Mouse (Mus musculus) kidney, embryonic 14.5 days (tissue): ENCODE data around the gene Fgd5. TPM values are rescaled to one million over a fixed set of nuclear protein-coding genes. Genes with fewer than 3 reads are reported as not detected.
"Not testable (repeated sequence)": the region's sequence is repeated elsewhere in the genome, so short reads cannot be mapped to it uniquely, and the experiment has no call there.

Experiments used
- ATAC-seq: fragments of 200-750 bp; cut with Nextera tagmentation; 2 replicates; pipeline ENCODE4 v1.8.0; 2017; ENCODE audit warnings: moderate number of reproducible peaks, mild to moderate bottlenecking, moderate TSS enrichment, moderate library complexity; ENCODE audit not compliant: low FRiP score, low TSS enrichment
- H3K27ac ChIP-seq: fragments of 300-500 bp; sonication (generic); 2 replicates; pipeline ENCODE4 v1.5.1; 2014; ENCODE audit warnings: low read depth, mild to moderate bottlenecking, low read length, moderate library complexity, mixed read lengths
- H3K27me3 ChIP-seq: fragments of 300-500 bp; sonication (generic); 2 replicates; pipeline ENCODE4 v1.6.1; 2014; ENCODE audit warnings: mild to moderate bottlenecking, low read length; ENCODE audit not compliant: control insufficient read depth, insufficient read depth
- H3K36me3 ChIP-seq: fragments of 300-500 bp; sonication (generic); 2 replicates; pipeline ENCODE4 v1.6.1; 2014; ENCODE audit warnings: low read length, mixed read lengths; ENCODE audit not compliant: control insufficient read depth, insufficient read depth
- H3K4me1 ChIP-seq: fragments of 300-500 bp; sonication (generic); 2 replicates; pipeline ENCODE4 v1.6.1; 2014; ENCODE audit warnings: low read length, mixed read lengths; ENCODE audit not compliant: control insufficient read depth, insufficient read depth
- H3K4me2 ChIP-seq: fragments of 300-500 bp; sonication (generic); replicated peaks from 2 replicates; pipeline ENCODE4 v1.6.1; 2014; ENCODE audit warnings: low read depth, mild to moderate bottlenecking, low read length
- H3K4me3 ChIP-seq: fragments of 300-500 bp; sonication (generic); 2 replicates; pipeline ENCODE4 v1.5.1; 2014; ENCODE audit warnings: mild to moderate bottlenecking, low read length
- H3K9ac ChIP-seq: fragments of 300-500 bp; sonication (generic); 2 replicates; pipeline ENCODE4 v1.6.1; 2014; ENCODE audit warnings: low read depth, mild to moderate bottlenecking, low read length, moderate library complexity
- H3K9me3 ChIP-seq: fragments of 300-500 bp; sonication (generic); 2 replicates; pipeline ENCODE4 v1.6.1; 2016; ENCODE audit warnings: low read length; ENCODE audit not compliant: control insufficient read depth
- WGBS: fragments of 180-500 bp; shearing (Covaris S2); extraction: QIAGEN DNeasy Blood & Tissue Kit; methylation state at CpG from one replicate; pipeline ENCODE4 v1.1.7; 2014; 5-methylcytosine and 5-hydroxymethylcytosine counted together
- polyA plus RNA-seq: library from polyadenylated mRNA; unstranded; fragments of >200 nt; fragmentation: Nextera tagmentation; extraction: Ambion mirVana; gene quantifications from 2 replicates; pipeline ENCODE4 v1.2.1, GENCODE M21; 2014

Gene Fgd5
- polyA plus RNA-seq, 1 experiment from 2014 or later: 14.0 TPM

- H3K27me3 ChIP-seq: no peaks in the 10 kb centered on the region
- WGBS: 41% methylated on average over 16 of the region's 16 CpGs
- no peak overlapping the region for H3K27ac ChIP-seq
- no peaks in the 10 kb centered on the region for H3K9me3 ChIP-seq
- H3K4me3 ChIP-seq: no peak overlapping the region
- H3K9ac ChIP-seq: 0 out of 2 replicates have a peak overlapping the region, but pooled peaks have one; percentile 23
- ATAC-seq: peak; percentile 86
- no peaks in the 10 kb centered on the region for H3K36me3 ChIP-seq
- H3K4me2 ChIP-seq: no peak overlapping the region
- no peaks in the 10 kb centered on the region for H3K4me1 ChIP-seq
Measured at GRCm38 (mm10) chr6:92067146-92067790, 88.6 kb downstream of the Fgd5 start.

- Histone ChIP-seq H3K9ac (no peak overlapping the region), H3K4me1 (no peaks in the 10 kb centered on the region), H3K36me3 (no peaks in the 10 kb centered on the region), H3K4me2 (no peak overlapping the region), H3K27me3 (no peaks in the 10 kb centered on the region), H3K9me3 (no peaks in the 10 kb centered on the region), H3K27ac (no peak overlapping the region), H3K4me3 (no peak overlapping the region)
- ATAC-seq: no peak
- WGBS: 39% methylated on average over 15 of the region's 15 CpGs
Measured at GRCm38 (mm10) chr6:92071121-92071839, 92.6 kb downstream of the Fgd5 start.

GRCm38 (mm10) chr6:92080730-92081129 lies 102.1 kb downstream of the Fgd5 start:
- ATAC-seq: no peak
- H3K4me1 ChIP-seq: no peaks in the 10 kb centered on the region

GRCm38 (mm10) chr6:92082756-92083155 lies 104.1 kb downstream of the Fgd5 start:
- Histone ChIP-seq H3K4me3 (no peak overlapping the region), H3K36me3 (no peaks in the 10 kb centered on the region), H3K4me1 (no peaks in the 10 kb centered on the region), H3K27ac (no peak overlapping the region), H3K9me3 (no peaks in the 10 kb centered on the region), H3K4me2 (no peak overlapping the region), H3K9ac (no peak overlapping the region), H3K27me3 (no peaks in the 10 kb centered on the region)
- no peak for ATAC-seq
- whole genome bisulfite sequencing: 88% methylated on average over 4 of the region's 4 CpGs

More at GRCm38 (mm10) chr6:92080730-92081129, 102.1 kb downstream of the Fgd5 start:
- H3K9ac ChIP-seq: no peak overlapping the region
- no peak overlapping the region for H3K27ac ChIP-seq
- H3K4me2 ChIP-seq: no peak overlapping the region
- WGBS: 97% methylated on average over 2 of the region's 2 CpGs
- H3K27me3 ChIP-seq: no peaks in the 10 kb centered on the region
- no peaks in the 10 kb centered on the region for H3K9me3 ChIP-seq
- H3K36me3 ChIP-seq: no peaks in the 10 kb centered on the region
- no peak overlapping the region for H3K4me3 ChIP-seq

- peaks cover under 1% of the 10 kb centered on the region; the same call in 1 of the 2 replicates for H3K4me1 ChIP-seq
- H3K9ac ChIP-seq: no peak overlapping the region
- no peak overlapping the region for H3K27ac ChIP-seq
- no peak overlapping the region for H3K4me3 ChIP-seq
- H3K36me3 ChIP-seq: no peaks in the 10 kb centered on the region
- H3K9me3 ChIP-seq: no peaks in the 10 kb centered on the region
- ATAC-seq: no peak
- WGBS: 75% methylated on average over 3 of the region's 3 CpGs
- H3K27me3 ChIP-seq: no peaks in the 10 kb centered on the region
- H3K4me2 ChIP-seq: no peak overlapping the region
Measured at GRCm38 (mm10) chr6:92084932-92085331, 106.3 kb downstream of the Fgd5 start.

GRCm38 (mm10) chr6:92089141-92089540 lies 110.5 kb downstream of the Fgd5 start:
- peaks cover 24% of the 10 kb centered on the region for H3K4me1 ChIP-seq
- H3K4me2 ChIP-seq: not testable (repeated sequence)

GRCm38 (mm10) chr6:92089982-92090381 lies 111.3 kb downstream of the Fgd5 start:
- peak overlapping the region; percentile 79 for H3K4me2 ChIP-seq

More at GRCm38 (mm10) chr6:92089141-92089540, 110.5 kb downstream of the Fgd5 start:
- not testable (repeated sequence) for H3K36me3 ChIP-seq, H3K27ac ChIP-seq, H3K9me3 ChIP-seq, H3K4me3 ChIP-seq, H3K9ac ChIP-seq, H3K27me3 ChIP-seq, ATAC-seq
- 89% methylated on average over 7 of the region's 7 CpGs for WGBS

GRCm38 (mm10) chr6:92090497-92090896 lies 111.8 kb downstream of the Fgd5 start:
- H3K27me3 ChIP-seq: no peaks in the 10 kb centered on the region
- no peak for ATAC-seq
- H3K4me2 ChIP-seq: peak overlapping the region; percentile 79
- 4% methylated on average over 4 of the region's 4 CpGs for WGBS
- no peaks in the 10 kb centered on the region for H3K9me3 ChIP-seq
- peak overlapping the region; percentile 100 for H3K27ac ChIP-seq
- H3K9ac ChIP-seq: peak overlapping the region; percentile 99; the same call in 1 of the 2 replicates
- no peaks in the 10 kb centered on the region for H3K36me3 ChIP-seq
- H3K4me1 ChIP-seq: peaks cover 30% of the 10 kb centered on the region
- H3K4me3 ChIP-seq: peak overlapping the region; percentile 95

More at GRCm38 (mm10) chr6:92089982-92090381, 111.3 kb downstream of the Fgd5 start:
- peak overlapping the region; percentile 99; the same call in 1 of the 2 replicates for H3K9ac ChIP-seq
- no peak overlapping the region for H3K27ac ChIP-seq
- no peaks in the 10 kb centered on the region for H3K27me3 ChIP-seq
- H3K4me3 ChIP-seq: no peak overlapping the region
- ATAC-seq: no peak
- peaks cover 30% of the 10 kb centered on the region for H3K4me1 ChIP-seq
- no peaks in the 10 kb centered on the region for H3K36me3 ChIP-seq
- WGBS: 95% methylated on average over 4 of the region's 4 CpGs
- no peaks in the 10 kb centered on the region for H3K9me3 ChIP-seq

GRCm38 (mm10) chr6:92091130-92091591 lies 112.5 kb downstream of the Fgd5 start, which contains the start of gene Nr2c2:
Gene Nr2c2, plus strand, starts transcription at chr6:92091390.
- H3K27me3 ChIP-seq: no peaks in the 10 kb centered on the region
- peak; percentile 57 for ATAC-seq
- WGBS: under 1% methylated on average over 38 of the region's 58 CpGs
- no peaks in the 10 kb centered on the region for H3K9me3 ChIP-seq
- H3K9ac ChIP-seq: peak within 1 kb of the TSS; percentile 99
- H3K4me2 ChIP-seq: peak within 1 kb of the TSS; percentile 79
- H3K4me1 ChIP-seq: peaks cover 33% of the 10 kb centered on the region
- no peaks in the 10 kb centered on the region for H3K36me3 ChIP-seq
- peak within 1 kb of the TSS; percentile 100 for H3K27ac ChIP-seq
- peak within 1 kb of the TSS; percentile 95 for H3K4me3 ChIP-seq
